Mouse (Mus musculus) kidney, adult 2 months (tissue): ENCODE results near the gene Jph2. TPM values are rescaled to one million over a fixed set of nuclear protein-coding genes. Genes with fewer than 3 reads are reported as not detected.

ENCODE experiments used
- DNase-seq: peaks from one replicate; pipeline ENCODE4 v3.0.0; 2021
- H3K27ac ChIP-seq: fragments of 200-500 bp; 2 replicates; pipeline ENCODE4 v1.5.1; 2012; ENCODE audit warnings: low read depth, low read length, control low read depth, inconsistent platforms; ENCODE audit not compliant: insufficient read depth
- H3K27me3 ChIP-seq: fragments of 200-500 bp; replicated peaks from 2 replicates; pipeline ENCODE4 v1.6.1; 2012; ENCODE audit warnings: mild to moderate bottlenecking, moderate library complexity, low read length, inconsistent platforms; ENCODE audit not compliant: control insufficient read depth, insufficient read depth
- H3K36me3 ChIP-seq: fragments of 200-500 bp; 2 replicates; pipeline ENCODE4 v1.6.1; 2012; ENCODE audit warnings: mild to moderate bottlenecking, moderate library complexity, low read length, inconsistent platforms; ENCODE audit not compliant: control insufficient read depth, insufficient read depth
- H3K4me1 ChIP-seq: fragments of 200-500 bp; 2 replicates; pipeline ENCODE4 v1.6.1; 2011; ENCODE audit warnings: low read length; ENCODE audit not compliant: control insufficient read depth, insufficient read depth
- H3K4me3 ChIP-seq: fragments of 200-500 bp; 2 replicates; pipeline ENCODE4 v1.5.1; 2011; ENCODE audit warnings: mild to moderate bottlenecking, low read depth, low read length, control low read depth; ENCODE audit not compliant: insufficient read depth
- CTCF ChIP-seq: fragments of 200-500 bp; conservative IDR thresholded peaks from 2 replicates; pipeline ENCODE4 v1.5.1; 2011; ENCODE audit warnings: low read depth, mild to moderate bottlenecking, control low read depth, low read length, moderate library complexity, mixed read lengths; ENCODE audit not compliant: insufficient read depth, insufficient read length
- POLR2A ChIP-seq: fragments of 200-500 bp; IDR thresholded peaks from one replicate; pipeline ENCODE4 v1.6.1; 2011; ENCODE audit warnings: low read depth, low read length, control low read depth
- WGBS: fragments of 180-500 bp; shearing (Covaris S2); methylation state at CpG from one replicate; pipeline ENCODE4 v1.1.7; 2018; 5-methylcytosine and 5-hydroxymethylcytosine counted together
- polyA plus RNA-seq: library from polyadenylated mRNA; depleted of rRNA; stranded (reverse); fragments of >200 nt; gene quantifications from 2 replicates; pipeline ENCODE4 v1.2.3, GENCODE M21; 2012

Gene Jph2
- polyA plus RNA-seq, 1 experiment: 3.8 TPM

DNA sequence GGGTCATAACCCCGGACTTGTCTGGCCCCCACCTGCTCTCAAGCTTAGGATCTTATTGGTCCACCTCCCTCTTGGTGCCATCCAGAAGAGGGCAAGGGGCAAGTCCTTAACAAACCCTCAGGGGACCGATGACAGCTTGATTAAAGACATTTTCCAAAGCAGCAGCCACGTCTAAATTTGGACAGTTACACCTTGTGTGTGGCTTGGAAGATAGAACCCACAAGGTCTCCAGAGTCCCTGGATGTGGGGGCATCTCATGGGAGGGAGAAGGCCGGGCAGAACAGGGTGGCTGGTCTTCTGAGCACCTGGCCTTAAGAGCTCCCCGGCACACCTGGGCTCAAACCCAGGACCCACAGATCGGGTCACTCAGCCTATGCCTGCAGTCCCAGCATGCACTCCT, 3.8 kb downstream of the Jph2 start:
- Histone ChIP-seq H3K27me3 (no peaks in the 10 kb centered on the region), H3K36me3 (no peaks in the 10 kb centered on the region), H3K4me1 (no peaks in the 10 kb centered on the region), H3K27ac (no peak overlapping the region), H3K4me3 (no peak overlapping the region)
- TF ChIP-seq CTCF: no peak
- no peak for TF ChIP-seq POLR2A
- WGBS: 68% methylated on average over 6 of the region's 6 CpGs
- DNase-seq: no peak

DNA sequence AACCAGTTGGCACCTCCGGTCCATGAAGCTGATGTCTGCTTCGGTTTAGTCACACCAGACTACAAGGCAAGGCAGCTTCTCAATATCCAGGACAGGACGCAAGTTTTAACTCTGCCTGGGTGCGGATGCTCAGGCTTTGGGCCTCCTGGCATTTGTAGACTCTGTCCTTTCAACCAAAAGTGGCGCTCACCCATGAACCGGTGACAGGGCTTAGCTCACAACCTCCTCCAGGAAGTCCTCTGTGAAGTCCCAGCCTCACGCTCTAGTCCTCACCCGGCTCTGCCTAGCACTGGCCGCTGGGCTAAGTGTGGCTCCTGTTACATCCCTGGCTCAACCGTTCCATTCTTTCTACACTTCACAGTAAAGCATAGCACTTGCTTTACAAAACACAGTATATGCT, 4.6 kb downstream of the Jph2 start:
- Histone ChIP-seq H3K27me3 (no peaks in the 10 kb centered on the region), H3K36me3 (no peaks in the 10 kb centered on the region), H3K27ac (no peak overlapping the region), H3K4me1 (no peaks in the 10 kb centered on the region), H3K4me3 (no peak overlapping the region)
- no peak for TF ChIP-seq POLR2A
- no peak for TF ChIP-seq CTCF
- no peak for DNase-seq
- 89% methylated on average over 10 of the region's 10 CpGs for WGBS

- DNase-seq: no peak
- no peak overlapping the region for H3K27ac ChIP-seq
- WGBS: 76% methylated on average over 6 of the region's 6 CpGs
- TF ChIP-seq CTCF: no peak
- no peaks in the 10 kb centered on the region for H3K27me3 ChIP-seq
- no peak overlapping the region for H3K4me3 ChIP-seq
- H3K36me3 ChIP-seq: no peaks in the 10 kb centered on the region
- H3K4me1 ChIP-seq: no peaks in the 10 kb centered on the region
Measured at GRCm38 (mm10) chr2:163392436-163392835, 5.4 kb downstream of the Jph2 start.

- TF ChIP-seq POLR2A: no peak
- TF ChIP-seq CTCF: no peak
- H3K36me3 ChIP-seq: no peaks in the 10 kb centered on the region
- no peak for DNase-seq
- 76% methylated on average over 15 of the region's 15 CpGs for WGBS
- H3K27ac ChIP-seq: no peak overlapping the region
- H3K4me3 ChIP-seq: no peak overlapping the region
- no peaks in the 10 kb centered on the region for H3K27me3 ChIP-seq
- no peaks in the 10 kb centered on the region for H3K4me1 ChIP-seq
Measured at GRCm38 (mm10) chr2:163386423-163387190, 11.2 kb downstream of the Jph2 start.

GRCm38 (mm10) chr2:163385126-163385525, 12.7 kb downstream of the Jph2 start:
- Histone ChIP-seq H3K27me3 (no peaks in the 10 kb centered on the region), H3K4me1 (no peaks in the 10 kb centered on the region), H3K36me3 (no peaks in the 10 kb centered on the region), H3K27ac (no peak overlapping the region), H3K4me3 (no peak overlapping the region)
- 74% methylated on average over 6 of the region's 6 CpGs for WGBS
- no peak for DNase-seq
- no peak for TF ChIP-seq CTCF
- no peak for TF ChIP-seq POLR2A

GRCm38 (mm10) chr2:163381246-163381645, 16.5 kb downstream of the Jph2 start:
- 83% methylated on average over 8 of the region's 8 CpGs for WGBS
- H3K27ac ChIP-seq: no peak overlapping the region

DNA sequence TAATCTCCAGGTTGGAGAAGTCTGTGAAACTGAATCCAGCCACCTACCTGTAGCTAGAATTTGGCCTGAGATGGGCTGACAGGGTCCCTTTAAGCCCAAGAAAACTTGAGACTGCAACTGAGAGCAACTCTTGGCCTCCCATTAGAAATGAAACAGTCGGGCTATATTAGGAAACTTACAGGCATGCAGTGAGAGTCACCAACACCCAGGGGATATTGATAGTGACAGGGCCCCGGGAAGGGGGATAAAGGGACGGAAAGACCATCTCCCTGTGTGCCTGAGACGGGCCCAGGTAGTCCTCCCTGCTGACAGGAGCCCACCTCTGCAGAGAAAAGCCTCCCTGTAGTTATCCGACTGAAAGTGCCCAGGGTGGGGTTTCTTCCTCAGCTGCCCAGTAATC, 18.4 kb downstream of the Jph2 start:
- Histone ChIP-seq H3K36me3 (no peaks in the 10 kb centered on the region), H3K4me1 (no peaks in the 10 kb centered on the region), H3K27ac (no peak overlapping the region), H3K4me3 (no peak overlapping the region), H3K27me3 (no peaks in the 10 kb centered on the region)
- 80% methylated on average over 5 of the region's 5 CpGs for WGBS
- no peak for DNase-seq
- TF ChIP-seq CTCF: no peak
- no peak for TF ChIP-seq POLR2A

More at GRCm38 (mm10) chr2:163381246-163381645, 16.5 kb downstream of the Jph2 start:
- DNase-seq: no peak
- H3K36me3 ChIP-seq: no peaks in the 10 kb centered on the region
- H3K4me1 ChIP-seq: no peaks in the 10 kb centered on the region
- H3K27me3 ChIP-seq: no peaks in the 10 kb centered on the region
- no peak overlapping the region for H3K4me3 ChIP-seq
- TF ChIP-seq CTCF (no peak), POLR2A (no peak)
